Mouse (Mus musculus) heart, adult 2 months (tissue): Measurements from ENCODE around the gene Taok1. TPM values are rescaled to one million over a fixed set of nuclear protein-coding genes. Genes with fewer than 3 reads are reported as not detected.

Source experiments
- DNase-seq, 2 experiments: peaks; one replicate each; pipeline ENCODE4 v3.0.0; 2021
- H3K27ac ChIP-seq: fragments of 200-600 bp; 2 replicates; pipeline ENCODE4 v1.8.1; 2022
- H3K27me3 ChIP-seq: fragments of 200-500 bp; 2 replicates; pipeline ENCODE4 v1.6.1; 2012; ENCODE audit warnings: mild to moderate bottlenecking, low read length, inconsistent platforms, mixed read lengths; ENCODE audit not compliant: control insufficient read depth, insufficient read depth
- H3K36me3 ChIP-seq: fragments of 200-500 bp; 2 replicates; pipeline ENCODE4 v1.6.1; 2012; ENCODE audit warnings: low read length, inconsistent platforms; ENCODE audit not compliant: control insufficient read depth, insufficient read depth
- H3K4me1 ChIP-seq: fragments of 200-500 bp; 2 replicates; pipeline ENCODE4 v1.6.1; 2011; ENCODE audit warnings: low read length; ENCODE audit not compliant: control insufficient read depth, insufficient read depth
- H3K4me3 ChIP-seq: fragments of 200-600 bp; 2 replicates; pipeline ENCODE4 v1.8.1; 2022
- H3K79me2 ChIP-seq: fragments of 200-500 bp; replicated peaks from 2 replicates; pipeline ENCODE4 v1.6.1; 2012; ENCODE audit warnings: mild to moderate bottlenecking, inconsistent platforms, low read length, moderate library complexity, mixed read lengths; ENCODE audit not compliant: control insufficient read depth, insufficient read depth
- H3K9ac ChIP-seq: fragments of 200-500 bp; 2 replicates; pipeline ENCODE4 v1.6.1; 2012; ENCODE audit warnings: low read depth, mild to moderate bottlenecking, control low read depth, inconsistent platforms, low read length, mixed read lengths
- CTCF ChIP-seq: fragments of 200-600 bp; IDR thresholded peaks from 2 replicates; pipeline ENCODE4 v1.8.1; 2022; ENCODE audit warnings: antibody characterized with exemption, mild to moderate bottlenecking, moderate library complexity
- EP300 ChIP-seq: fragments of 200-500 bp; IDR thresholded peaks from 2 replicates; pipeline ENCODE4 v1.6.1; 2011; ENCODE audit warnings: low read depth, low read length, control low read depth; ENCODE audit not compliant: insufficient read depth
- POLR2A ChIP-seq: fragments of 200-500 bp; IDR thresholded peaks from 2 replicates; pipeline ENCODE4 v1.6.1; 2011; ENCODE audit warnings: mild to moderate bottlenecking, low read depth, low read length, control low read depth; ENCODE audit not compliant: insufficient read depth
- WGBS: fragments of 180-500 bp; shearing (Covaris S2); methylation state at CpG from one replicate; pipeline ENCODE4 v1.1.7; 2018; 5-methylcytosine and 5-hydroxymethylcytosine counted together
- intact Hi-C: fragments of 180-260 bp; cut with DNase I; formaldehyde crosslinking; loops from one replicate; pipeline ENCODE4 v1.15.1; 2025
- polyA plus RNA-seq: library from polyadenylated mRNA; depleted of rRNA; stranded (reverse); fragments of >200 nt; gene quantifications from 2 replicates; pipeline ENCODE4 v1.2.3, GENCODE M21; 2012
- total RNA-seq, 2 experiments: library from RNA; stranded (reverse); gene quantifications; 2 replicates each; pipeline ENCODE4 v1.2.3; 2021

Gene Taok1
- total and polyA plus RNA-seq, 3 experiments: 7.8 to 56.8 (median 50.9) TPM

DNA sequence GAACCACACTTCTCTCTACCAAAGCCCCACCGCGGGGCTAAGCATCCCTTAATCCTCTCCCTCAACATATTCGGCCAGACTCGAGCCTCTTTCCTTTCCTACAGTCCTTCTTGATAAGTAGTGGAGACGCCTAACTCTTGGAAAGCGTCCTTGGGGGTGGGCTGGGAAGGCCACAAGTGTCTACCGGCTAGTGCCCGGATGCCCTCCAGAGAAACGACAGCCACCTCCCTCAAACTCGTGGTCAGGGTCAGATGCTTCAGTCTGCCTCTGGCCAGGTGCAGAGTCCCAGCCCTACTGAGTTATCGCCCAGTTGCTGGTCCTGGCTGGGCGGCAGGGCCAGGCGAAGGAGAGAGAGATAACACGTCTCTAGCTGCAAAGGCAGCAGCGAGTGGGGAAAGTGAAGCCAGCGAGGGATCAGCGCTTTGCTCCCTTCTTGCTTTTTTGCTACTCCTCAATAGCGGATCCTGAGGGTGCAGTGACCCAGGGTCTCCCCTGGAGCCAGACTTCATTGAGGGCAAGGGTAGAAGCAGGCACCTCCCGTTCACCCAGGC lies 93.3 kb downstream of the Taok1 start:
- Histone ChIP-seq H3K27me3 (no peaks in the 10 kb centered on the region), H3K4me3 (peak overlapping the region; percentile 71), H3K79me2 (no peaks in the 10 kb centered on the region), H3K36me3 (no peaks in the 10 kb centered on the region), H3K9ac (peak overlapping the region; percentile 72), H3K4me1 (peaks cover 13% of the 10 kb centered on the region), H3K27ac (peak overlapping the region; percentile 89)
- DNase-seq: no peak
- WGBS: 10% methylated on average over 19 of the region's 19 CpGs
- intact Hi-C loops: loop anchor here (5.0 kb wide), 1 partner anchor 173 kb away; the partner anchor contains the start of gene Nufip2
- TF ChIP-seq POLR2A (no peak), EP300 (no peak), CTCF (no peak)

DNA sequence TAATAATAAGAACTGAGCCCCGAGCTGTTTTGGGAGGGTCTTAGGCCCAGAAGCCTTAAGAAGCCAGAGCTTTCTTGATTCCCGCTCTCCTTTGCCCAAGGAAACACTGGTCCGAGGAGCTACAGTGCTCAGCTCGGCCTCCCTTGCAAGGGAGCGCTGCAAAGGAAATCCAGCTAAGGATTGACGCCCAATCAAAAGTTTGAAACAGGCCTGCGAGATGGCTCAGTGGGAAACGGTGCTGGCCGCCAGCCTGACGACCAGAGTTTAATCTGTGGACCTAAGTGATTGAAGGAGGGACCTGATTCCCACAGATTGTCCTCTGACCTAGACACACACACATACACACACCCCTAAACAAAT lies 93.8 kb downstream of the Taok1 start:
- no peak for DNase-seq
- Histone ChIP-seq H3K9ac (peak overlapping the region; percentile 81), H3K27me3 (no peaks in the 10 kb centered on the region), H3K79me2 (no peaks in the 10 kb centered on the region), H3K27ac (peak overlapping the region; percentile 89), H3K4me1 (peaks cover 13% of the 10 kb centered on the region), H3K36me3 (no peaks in the 10 kb centered on the region), H3K4me3 (peak overlapping the region; percentile 71)
- TF ChIP-seq EP300 (no peak), POLR2A (no peak), CTCF (no peak)
- 7% methylated on average over 10 of the region's 10 CpGs for WGBS
- intact Hi-C loops: loop anchor here (1.0 to 5.0 kb wide), 2 partner anchors 22 to 174 kb away; partner anchors contain the start of gene Nufip2

DNA sequence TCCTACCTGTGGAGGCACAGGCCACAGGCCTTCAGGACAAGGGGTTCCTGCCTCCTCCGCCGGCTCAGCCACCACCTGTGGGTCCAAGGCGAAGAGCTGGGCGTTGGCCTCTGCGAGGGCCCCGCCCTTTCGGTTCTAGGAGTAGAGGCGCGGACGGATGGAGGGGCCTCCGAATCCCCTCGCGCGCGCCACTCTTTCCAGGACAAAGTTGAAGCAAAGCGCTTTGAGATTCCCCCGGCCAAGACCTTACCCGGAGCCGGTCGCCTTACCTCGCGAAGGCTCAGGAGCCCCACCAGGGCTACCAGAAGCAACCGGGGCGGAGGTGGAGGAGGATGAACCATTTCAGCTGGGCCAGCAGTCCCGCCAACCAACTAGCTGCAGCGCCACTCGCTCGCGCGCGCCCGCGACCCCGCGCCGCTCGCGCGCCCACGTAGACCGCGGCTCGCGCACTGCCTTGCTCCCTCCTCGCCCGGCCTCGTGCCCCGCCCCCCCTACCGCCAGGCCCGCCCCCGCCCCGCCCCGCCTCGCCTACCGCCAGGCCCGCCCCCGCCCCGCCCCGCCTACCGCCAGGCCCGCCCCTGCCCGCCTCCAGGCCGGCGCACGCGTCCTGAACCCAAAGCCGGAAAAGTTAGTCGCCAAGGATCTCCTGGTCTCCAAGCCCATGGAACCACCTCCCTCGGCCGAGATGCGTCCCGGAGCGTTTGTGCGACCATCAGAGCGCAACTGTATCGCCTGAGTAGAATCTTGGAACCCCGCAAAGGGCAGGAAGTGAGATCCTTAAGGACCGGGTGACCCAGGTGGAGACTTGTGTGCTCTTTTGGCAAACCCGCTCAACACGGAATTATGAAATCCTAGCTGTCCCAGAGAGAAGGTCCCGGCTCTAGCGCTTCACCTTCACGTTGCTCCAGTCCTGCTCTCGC lies 94.5 kb downstream of the Taok1 start:
- peak; percentile 91 to 93 for DNase-seq
- Histone ChIP-seq H3K27ac (peak overlapping the region; percentile 89), H3K4me3 (peak overlapping the region; percentile 94), H3K79me2 (no peaks in the 10 kb centered on the region), H3K4me1 (peaks cover 11% of the 10 kb centered on the region), H3K27me3 (no peaks in the 10 kb centered on the region), H3K9ac (peak overlapping the region; percentile 81), H3K36me3 (no peaks in the 10 kb centered on the region)
- intact Hi-C loops: loop anchor here (1.0 to 5.0 kb wide), 2 partner anchors 22 to 174 kb away; partner anchors contain the start of gene Nufip2
- under 1% methylated on average over 67 of the region's 84 CpGs for WGBS
- TF ChIP-seq POLR2A (peak; percentile 96), EP300 (no peak), CTCF (peak; percentile 30)

DNA sequence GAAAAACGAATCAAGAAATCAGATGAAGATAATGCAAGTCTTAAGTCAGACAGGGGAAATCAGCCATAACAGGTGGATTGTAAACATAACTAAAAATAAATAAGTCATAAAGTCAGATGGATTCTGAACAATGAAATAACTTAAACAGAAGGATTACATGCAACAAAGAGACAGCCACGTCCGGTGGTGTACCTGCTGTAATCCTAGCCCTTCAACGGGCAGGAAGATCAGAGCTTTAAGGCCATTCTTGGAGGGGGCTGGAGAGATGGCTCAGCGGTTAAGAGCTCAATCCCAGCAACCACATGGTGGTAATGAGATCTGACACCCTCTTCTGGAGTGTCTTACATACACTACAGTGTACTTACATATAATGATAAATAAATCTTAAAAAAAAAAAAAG lies 96.3 kb downstream of the Taok1 start:
- H3K4me1 ChIP-seq: peaks cover 13% of the 10 kb centered on the region
- intact Hi-C loops: loop anchor here (5.0 kb wide), 1 partner anchor 176 kb away; the partner anchor contains the start of gene Nufip2
- WGBS: 75% methylated on average over 5 of the region's 5 CpGs

DNA sequence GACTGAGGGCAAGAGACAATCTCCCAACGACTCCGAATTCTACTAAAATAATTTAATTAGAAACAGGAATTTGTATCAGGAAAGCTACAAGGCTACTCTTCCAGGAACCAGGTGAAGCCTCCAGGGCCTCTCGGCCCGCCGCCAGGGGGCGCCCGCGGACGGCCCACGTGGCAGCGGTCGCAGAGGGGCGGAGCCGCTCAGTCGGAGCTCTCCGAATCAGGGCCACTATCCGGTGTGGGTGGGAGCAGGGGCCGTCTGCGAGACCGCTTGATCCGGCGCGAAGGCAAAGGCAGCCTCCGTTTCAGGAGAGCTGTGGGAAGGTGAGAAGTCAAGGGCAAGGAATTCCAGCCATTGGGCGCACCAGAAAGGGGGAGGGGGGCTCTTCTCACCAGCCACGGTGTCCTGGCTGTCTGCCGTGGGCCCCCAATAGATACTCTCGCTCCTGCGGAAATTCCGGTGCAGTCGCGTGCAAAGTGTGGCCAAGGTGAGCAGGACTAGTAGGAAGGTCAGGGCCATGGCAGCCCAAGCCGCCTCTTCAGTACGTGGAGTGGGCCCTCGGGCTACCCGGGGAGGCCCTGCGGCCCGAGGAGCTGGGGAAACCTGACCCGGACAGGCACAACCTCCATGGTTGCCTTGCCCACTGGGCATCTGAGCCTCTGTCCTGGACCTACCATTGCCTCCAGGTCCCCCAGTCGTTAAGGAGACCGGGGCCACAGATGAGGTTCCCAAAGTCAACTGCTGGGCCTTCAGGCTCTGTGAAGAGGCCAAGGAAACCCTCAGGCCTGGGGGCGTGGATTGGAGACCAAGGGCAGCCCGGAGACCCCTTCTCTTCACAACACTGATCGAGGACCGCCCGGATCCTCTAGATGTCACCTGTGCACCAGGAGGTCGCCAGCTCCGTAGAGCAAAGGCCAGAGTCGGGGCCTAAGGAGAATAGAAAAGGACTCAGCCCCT lies 99.3 kb downstream of the Taok1 start:
- Histone ChIP-seq H3K79me2 (no peaks in the 10 kb centered on the region), H3K27me3 (no peaks in the 10 kb centered on the region), H3K4me3 (peak overlapping the region; percentile 49), H3K4me1 (peaks cover 8% of the 10 kb centered on the region), H3K9ac (peak overlapping the region; percentile 73), H3K27ac (peak overlapping the region; percentile 75), H3K36me3 (no peaks in the 10 kb centered on the region)
- intact Hi-C loops: loop anchor here (5.0 kb wide), 1 partner anchor 119 kb away; no protein-coding TSS in a partner anchor
- DNase-seq: peak; percentile 88 to 91
- peak; percentile 58 for TF ChIP-seq POLR2A
- TF ChIP-seq EP300: peak; percentile 50; the same call in 1 of the 2 replicates
- TF ChIP-seq CTCF: peak; percentile 98; the same call in 1 of the 2 replicates
- 22% methylated on average over 49 of the region's 49 CpGs for WGBS

More for the DNA sequence above, 96.3 kb downstream of the Taok1 start:
- Histone ChIP-seq H3K9ac (no peak overlapping the region), H3K79me2 (no peaks in the 10 kb centered on the region), H3K4me3 (no peak overlapping the region), H3K36me3 (no peaks in the 10 kb centered on the region), H3K27me3 (no peaks in the 10 kb centered on the region), H3K27ac (no peak overlapping the region)
- DNase-seq: no peak
- TF ChIP-seq CTCF (no peak), POLR2A (no peak), EP300 (no peak)
